Mouse (Mus musculus): ENCODE data around the gene Stac3.

Stac3 gene

GRCm38 (mm10) chr10:127500894-127501893, at the start of gene Stac3:
TSS of gene Stac3 (plus strand) at chr10:127501686.
- CTCF ChIA-PET, result interaction anchor here in 3 of 4 experiments (0.6 to 2.5 kb wide), 7 partner anchors 11 to 335 kb away, joined by 3 to 9 read pairs (median 8); no protein-coding TSS in a partner anchor
- POLR2A ChIA-PET, result interaction anchor here in 3 of 4 experiments (0.5 to 1.4 kb wide), 11 partner anchors 8 to 562 kb away, joined by 3 to 11 read pairs (median 4); partner anchors contain the start of gene Shmt2 (in 1 of the 3)

GRCm38 (mm10) chr10:127453701-127454100, 47.8 kb upstream of the Stac3 start:
- ChIA-PET CTCF (interaction anchor here (0.6 to 0.8 kb wide), 4 partner anchors 18 to 310 kb away, joined by 3 to 6 read pairs (median 4); no protein-coding TSS in a partner anchor), POLR2A (interaction anchor here in 3 of 4 experiments (0.6 to 1.9 kb wide), 3 partner anchors 9 to 56 kb away, joined by 3 to 5 read pairs (median 4); partner anchors contain the start of gene Stac3 (in 1 of the 3))

- ChIA-PET CTCF (interaction anchor here in 3 of 4 experiments (0.5 to 0.7 kb wide), 3 partner anchors 51 to 1126 kb away, joined by 3 to 6 read pairs (median 3); no protein-coding TSS in a partner anchor), POLR2A (interaction anchor here in 2 of 4 experiments (0.7 to 1.4 kb wide), 3 partner anchors 9 to 13 kb away, joined by 4 to 5 read pairs (median 4); no protein-coding TSS in a partner anchor)
Measured at GRCm38 (mm10) chr10:127462411-127463096, 38.9 kb upstream of the Stac3 start.

GRCm38 (mm10) chr10:127471281-127471988, 30.1 kb upstream of the Stac3 start:
- POLR2A ChIA-PET, result interaction anchor here in 3 of 4 experiments (0.5 to 0.7 kb wide), 4 partner anchors 9 to 207 kb away, joined by 3 to 7 read pairs (median 4); no protein-coding TSS in a partner anchor

GRCm38 (mm10) chr10:127472722-127473121, 28.8 kb upstream of the Stac3 start:
- CTCF ChIA-PET, result interaction anchor here in 2 of 4 experiments (0.7 kb wide), 3 partner anchors 31 to 1708 kb away, joined by 4 to 5 read pairs (median 4); no protein-coding TSS in a partner anchor

More at GRCm38 (mm10) chr10:127471281-127471988, 30.1 kb upstream of the Stac3 start:
- CTCF ChIA-PET, result interaction anchor here in 2 of 4 experiments (0.5 to 0.7 kb wide), 3 partner anchors 8 to 290 kb away, joined by 3 to 6 read pairs (median 3); no protein-coding TSS in a partner anchor

GRCm38 (mm10) chr10:127475175-127475574, 26.3 kb upstream of the Stac3 start:
- POLR2A ChIA-PET, result interaction anchor here in 1 of 4 experiments (0.6 to 2.3 kb wide), 3 partner anchors 10 to 398 kb away, joined by 4 to 7 read pairs (median 6); no protein-coding TSS in a partner anchor
- CTCF ChIA-PET, result interaction anchor here in 2 of 4 experiments (0.6 to 1.5 kb wide), 3 partner anchors 63 to 150 kb away, joined by 3 to 4 read pairs (median 3); no protein-coding TSS in a partner anchor

More at GRCm38 (mm10) chr10:127472722-127473121, 28.8 kb upstream of the Stac3 start:
- POLR2A ChIA-PET, result interaction anchor here in 1 of 4 experiments (0.7 kb wide), 1 partner anchor 14 kb away, joined by 5 read pairs; no protein-coding TSS in a partner anchor

- ChIA-PET POLR2A (interaction anchor here in 1 of 4 experiments (1.2 to 2.3 kb wide), 2 partner anchors 11 to 37 kb away, joined by 3 to 7 read pairs; no protein-coding TSS in a partner anchor), CTCF (interaction anchor here in 1 of 4 experiments (0.7 to 1.0 kb wide), 3 partner anchors 18 to 32 kb away, joined by 3 to 4 read pairs (median 4); no protein-coding TSS in a partner anchor)
Measured at GRCm38 (mm10) chr10:127476541-127476940, 24.9 kb upstream of the Stac3 start.

GRCm38 (mm10) chr10:127477301-127477700, 24.2 kb upstream of the Stac3 start:
- ChIA-PET POLR2A (no interaction called here), CTCF (interaction anchor here (0.6 to 1.0 kb wide), 6 partner anchors 13 to 180 kb away, joined by 3 to 4 read pairs (median 3); no protein-coding TSS in a partner anchor)

GRCm38 (mm10) chr10:127479131-127479530, 22.4 kb upstream of the Stac3 start:
- ChIA-PET POLR2A (interaction anchor here in 3 of 4 experiments (0.7 to 1.6 kb wide), 6 partner anchors 13 to 145 kb away, joined by 3 to 5 read pairs (median 3); no protein-coding TSS in a partner anchor), CTCF (interaction anchor here (0.5 to 2.0 kb wide), 33 partner anchors 8 to 368 kb away, joined by 3 to 12 read pairs (median 4); partner anchors contain the start of gene Gli1 (in 1 of the 4))

- ChIA-PET CTCF (interaction anchor here in 3 of 4 experiments (0.5 to 2.4 kb wide), 12 partner anchors 9 to 142 kb away, joined by 3 to 9 read pairs (median 3); no protein-coding TSS in a partner anchor), POLR2A (interaction anchor here in 3 of 4 experiments (0.6 to 1.7 kb wide), 9 partner anchors 9 to 414 kb away, joined by 3 to 4 read pairs (median 3); no protein-coding TSS in a partner anchor)
Measured at GRCm38 (mm10) chr10:127480833-127481813, 20.4 kb upstream of the Stac3 start.

- ChIA-PET POLR2A (interaction anchor here in 2 of 4 experiments (0.6 to 0.7 kb wide), 2 partner anchors 10 to 584 kb away, joined by 3 to 7 read pairs; no protein-coding TSS in a partner anchor), CTCF (interaction anchor here in 1 of 4 experiments (1.1 kb wide), 1 partner anchor 27 kb away, joined by 3 read pairs; no protein-coding TSS in a partner anchor)
Measured at GRCm38 (mm10) chr10:127485235-127485634, 16.3 kb upstream of the Stac3 start.

- ChIA-PET CTCF (interaction anchor here in 1 of 4 experiments (1.3 kb wide), 1 partner anchor 10 kb away, joined by 3 read pairs; no protein-coding TSS in a partner anchor), POLR2A (no interaction called here)
Measured at GRCm38 (mm10) chr10:127488856-127489255, 12.6 kb upstream of the Stac3 start.

GRCm38 (mm10) chr10:127490160-127491127, 11.0 kb upstream of the Stac3 start:
- ChIA-PET POLR2A (interaction anchor here in 2 of 4 experiments (1.2 to 1.8 kb wide), 7 partner anchors 9 to 172 kb away, joined by 3 to 4 read pairs (median 4); partner anchors contain the start of gene Lrp1 (in 1 of the 2)), CTCF (interaction anchor here in 3 of 4 experiments (0.6 to 3.2 kb wide), 8 partner anchors 9 to 47 kb away, joined by 3 to 12 read pairs (median 3); partner anchors contain the start of gene Stac3 (in 1 of the 3))

- ChIA-PET CTCF (interaction anchor here in 3 of 4 experiments (0.6 to 3.2 kb wide), 8 partner anchors 9 to 65 kb away, joined by 3 to 12 read pairs (median 3); no protein-coding TSS in a partner anchor), POLR2A (interaction anchor here in 2 of 4 experiments (1.0 to 1.8 kb wide), 7 partner anchors 9 to 171 kb away, joined by 3 to 4 read pairs (median 3); partner anchors contain the start of gene Lrp1 (in 1 of the 2))
Measured at GRCm38 (mm10) chr10:127491128-127491512, 10.4 kb upstream of the Stac3 start.

Measured in embryonic stem cell, embryonic (primary cell).